Mouse (Mus musculus): Measurements from ENCODE around the gene Fau. TPM values are rescaled to one million over a fixed set of nuclear protein-coding genes. Genes with fewer than 3 reads are reported as not detected.

The Fau gene
- polyA plus RNA-seq, 1 experiment from 2014 or later = 624 TPM

- ATAC-seq (ENCODE audit: low read depth) = peak; percentile 92
- peak within 1 kb of the TSS; percentile 67 for H3K27ac ChIP-seq (replicated peaks)
Observed at GRCm38 (mm10) chr19:6084478-6085248, 27.0 kb downstream of the Fau start, which contains the start of the genes Zfpl1 and Cdca5. Gene Zfpl1, minus strand, starts transcription at chr19:6084956. Gene Cdca5, plus strand, starts transcription at chr19:6084983.

GRCm38 (mm10) chr19:6085417-6085879 is 27.8 kb downstream of the Fau start:
- ATAC-seq (ENCODE audit: low read depth) = peak; percentile 76
- peak overlapping the region; percentile 70 for H3K4me3 ChIP-seq
- H3K4me1 ChIP-seq (replicated peaks) = peaks cover 27% of the 10 kb centered on the region
- no peaks in the 10 kb centered on the region for H3K9me3 ChIP-seq
- no peaks in the 10 kb centered on the region for H3K27me3 ChIP-seq
- peaks cover 33% of the 10 kb centered on the region for H3K36me3 ChIP-seq
- H3K9ac ChIP-seq = peak overlapping the region; percentile 60
- no peak overlapping the region for H3K27ac ChIP-seq (replicated peaks)
- 0% methylated on average over 17 of the region's 17 CpGs for WGBS
- peak overlapping the region; percentile 95 for H3K4me2 ChIP-seq

More at GRCm38 (mm10) chr19:6084478-6085248, 27.0 kb downstream of the Fau start, which contains the start of the genes Zfpl1 and Cdca5:
- Histone ChIP-seq H3K4me2 (peak within 1 kb of the TSS; percentile 95), H3K4me3 (peak within 1 kb of the TSS; percentile 70), H3K4me1 (replicated peaks) (peaks cover 27% of the 10 kb centered on the region), H3K9me3 (no peaks in the 10 kb centered on the region), H3K27me3 (no peaks in the 10 kb centered on the region), H3K36me3 (peaks cover 33% of the 10 kb centered on the region), H3K9ac (peak within 1 kb of the TSS; percentile 85)
- WGBS = under 1% methylated on average over 58 of the region's 58 CpGs

- Histone ChIP-seq H3K9ac (no peak overlapping the region), H3K9me3 (no peaks in the 10 kb centered on the region), H3K4me1 (replicated peaks) (peaks cover 18% of the 10 kb centered on the region), H3K4me2 (no peak overlapping the region), H3K36me3 (peaks cover 14% of the 10 kb centered on the region; the same call in 1 of the 2 replicates), H3K4me3 (no peak overlapping the region), H3K27ac (replicated peaks) (no peak overlapping the region), H3K27me3 (no peaks in the 10 kb centered on the region)
- WGBS = 90% methylated on average over 13 of the region's 13 CpGs
- no peak for ATAC-seq (ENCODE audit: low read depth)
Observed at GRCm38 (mm10) chr19:6088841-6089240, 31.2 kb downstream of the Fau start.

GRCm38 (mm10) chr19:6094119-6094518 is 36.5 kb downstream of the Fau start, which contains the start of gene AC131692.1:
Gene AC131692.1, plus strand, starts transcription at chr19:6094419.
- no peak for ATAC-seq (ENCODE audit: low read depth)
- no peaks in the 10 kb centered on the region for H3K4me1 ChIP-seq (replicated peaks)
- H3K4me2 ChIP-seq = no peak within 1 kb of the TSS
- H3K4me3 ChIP-seq = no peak within 1 kb of the TSS
- WGBS = 89% methylated on average over 7 of the region's 7 CpGs
- no peaks in the 10 kb centered on the region for H3K27me3 ChIP-seq
- H3K36me3 ChIP-seq = peaks cover 14% of the 10 kb centered on the region; the same call in 1 of the 2 replicates
- no peak within 1 kb of the TSS for H3K9ac ChIP-seq
- no peak within 1 kb of the TSS for H3K27ac ChIP-seq (replicated peaks)
- no peaks in the 10 kb centered on the region for H3K9me3 ChIP-seq

GRCm38 (mm10) chr19:6097847-6098246 is 40.2 kb downstream of the Fau start:
- 89% methylated on average over 3 of the region's 3 CpGs for WGBS
- Histone ChIP-seq H3K9me3 (no peaks in the 10 kb centered on the region), H3K4me1 (replicated peaks) (no peaks in the 10 kb centered on the region), H3K27ac (replicated peaks) (no peak overlapping the region), H3K4me2 (no peak overlapping the region), H3K36me3 (no peaks in the 10 kb centered on the region), H3K27me3 (no peaks in the 10 kb centered on the region), H3K4me3 (no peak overlapping the region), H3K9ac (no peak overlapping the region)
- no peak for ATAC-seq (ENCODE audit: low read depth)

GRCm38 (mm10) chr19:6101186-6101585 is 43.5 kb downstream of the Fau start:
- H3K36me3 ChIP-seq = no peaks in the 10 kb centered on the region
- no peak for ATAC-seq (ENCODE audit: low read depth)
- no peaks in the 10 kb centered on the region for H3K9me3 ChIP-seq
- H3K27ac ChIP-seq (replicated peaks) = no peak overlapping the region
- H3K4me3 ChIP-seq = no peak overlapping the region
- WGBS = 45% methylated on average over 6 of the region's 6 CpGs
- H3K27me3 ChIP-seq = no peaks in the 10 kb centered on the region
- no peak overlapping the region for H3K4me2 ChIP-seq
- no peak overlapping the region for H3K9ac ChIP-seq
- no peaks in the 10 kb centered on the region for H3K4me1 ChIP-seq (replicated peaks)

- H3K9ac ChIP-seq = no peak overlapping the region
- 81% methylated on average over 6 of the region's 6 CpGs for WGBS
- no peaks in the 10 kb centered on the region for H3K9me3 ChIP-seq
- no peaks in the 10 kb centered on the region for H3K27me3 ChIP-seq
- no peak for ATAC-seq (ENCODE audit: low read depth)
- no peak overlapping the region for H3K27ac ChIP-seq (replicated peaks)
- H3K4me1 ChIP-seq (replicated peaks) = no peaks in the 10 kb centered on the region
- no peak overlapping the region for H3K4me3 ChIP-seq
- no peak overlapping the region for H3K4me2 ChIP-seq
- no peaks in the 10 kb centered on the region for H3K36me3 ChIP-seq
Observed at GRCm38 (mm10) chr19:6102169-6102853, 44.7 kb downstream of the Fau start.

GRCm38 (mm10) chr19:6104476-6104875 is 46.8 kb downstream of the Fau start:
- Histone ChIP-seq H3K9ac (0 out of 2 replicates have a peak overlapping the region, but pooled peaks have one; percentile 8), H3K4me1 (replicated peaks) (no peaks in the 10 kb centered on the region), H3K4me2 (no peak overlapping the region), H3K27me3 (no peaks in the 10 kb centered on the region), H3K9me3 (no peaks in the 10 kb centered on the region), H3K27ac (replicated peaks) (no peak overlapping the region), H3K36me3 (no peaks in the 10 kb centered on the region), H3K4me3 (no peak overlapping the region)
- ATAC-seq (ENCODE audit: low read depth) = no peak
- 94% methylated on average over 4 of the region's 4 CpGs for WGBS

- ATAC-seq (ENCODE audit: low read depth) = no peak
- H3K4me1 ChIP-seq (replicated peaks) = no peaks in the 10 kb centered on the region
- WGBS = 90% methylated on average over 7 of the region's 7 CpGs
- H3K4me3 ChIP-seq = no peak within 1 kb of the TSS
- H3K9me3 ChIP-seq = no peaks in the 10 kb centered on the region
- no peaks in the 10 kb centered on the region for H3K27me3 ChIP-seq
- H3K4me2 ChIP-seq = no peak within 1 kb of the TSS
- no peaks in the 10 kb centered on the region for H3K36me3 ChIP-seq
- 0 out of 2 replicates have a peak within 1 kb of the TSS, but pooled peaks have one; percentile 8 for H3K9ac ChIP-seq
- H3K27ac ChIP-seq (replicated peaks) = no peak within 1 kb of the TSS
Observed at GRCm38 (mm10) chr19:6105586-6105985, 47.9 kb downstream of the Fau start, which contains the start of gene Naaladl1. Gene Naaladl1, plus strand, starts transcription at chr19:6105782.

Small RNAs within 50 kb of the gene (microRNA-seq; reads per million reads assigned to microRNA genes)
- gene Mir6988 = 1.8 reads per million, percentile 5 among the genes with 10 or more reads in this experiment

Other genes with a start within 250 kb of the Fau start
- 21.1 and 23.3 TPM in 2 replicates for gene Frmd8, start 182.6 kb upstream of the Fau start, polyA plus RNA-seq (2015; fragmentation: Nextera tagmentation; extraction: Ambion mirVana)
- gene Slc25a45, start 180.0 kb upstream of the Fau start, polyA plus RNA-seq (2015; fragmentation: Nextera tagmentation; extraction: Ambion mirVana) = 1.6 and 2.3 TPM in 2 replicates
- gene Tigd3, start 163.7 kb upstream of the Fau start, polyA plus RNA-seq (2015; fragmentation: Nextera tagmentation; extraction: Ambion mirVana) = 11.1 and 11.4 TPM in 2 replicates
- gene Dpf2, start 144.8 kb upstream of the Fau start, polyA plus RNA-seq (2015; fragmentation: Nextera tagmentation; extraction: Ambion mirVana) = 117 and 135 TPM in 2 replicates
- 11.8 and 13.5 TPM in 2 replicates for gene Cdc42ep2, start 133.0 kb upstream of the Fau start, polyA plus RNA-seq (2015; fragmentation: Nextera tagmentation; extraction: Ambion mirVana)
- gene Pola2, start 93.6 kb upstream of the Fau start, polyA plus RNA-seq (2015; fragmentation: Nextera tagmentation; extraction: Ambion mirVana) = 20.8 and 24.8 TPM in 2 replicates
- gene Slc22a20, start 71.7 kb upstream of the Fau start, polyA plus RNA-seq (2015; fragmentation: Nextera tagmentation; extraction: Ambion mirVana) = not detected in 2 replicates
- 6.9 and 7.5 TPM in 2 replicates for gene Capn1, start 41.9 kb upstream of the Fau start, polyA plus RNA-seq (2015; fragmentation: Nextera tagmentation; extraction: Ambion mirVana)
- 36.2 and 37.0 TPM in 2 replicates for gene Syvn1, start 11.3 kb upstream of the Fau start, polyA plus RNA-seq (2015; fragmentation: Nextera tagmentation; extraction: Ambion mirVana)
- 65.5 and 68.2 TPM in 2 replicates for gene Mrpl49, start 59 bp upstream of the Fau start, polyA plus RNA-seq (2015; fragmentation: Nextera tagmentation; extraction: Ambion mirVana)
- 28.1 and 33.7 TPM in 2 replicates for gene Znhit2, start 3.3 kb downstream of the Fau start, polyA plus RNA-seq (2015; fragmentation: Nextera tagmentation; extraction: Ambion mirVana)
- 48.4 and 49.6 TPM in 2 replicates for gene Tm7sf2, start 10.5 kb downstream of the Fau start, polyA plus RNA-seq (2015; fragmentation: Nextera tagmentation; extraction: Ambion mirVana)
- 74.2 and 74.5 TPM in 2 replicates for gene Vps51, start 19.4 kb downstream of the Fau start, polyA plus RNA-seq (2015; fragmentation: Nextera tagmentation; extraction: Ambion mirVana)
- gene Tmem262, start 22.2 kb downstream of the Fau start, polyA plus RNA-seq (2015; fragmentation: Nextera tagmentation; extraction: Ambion mirVana) = not detected in 2 replicates
- 1.7 and 1.9 TPM in 2 replicates for gene Gm28374, start 24.4 kb downstream of the Fau start, polyA plus RNA-seq (2015; fragmentation: Nextera tagmentation; extraction: Ambion mirVana)
- gene Zfpl1, start 27.1 kb downstream of the Fau start, polyA plus RNA-seq (2015; fragmentation: Nextera tagmentation; extraction: Ambion mirVana) = 73.2 and 85.7 TPM in 2 replicates
- gene Cdca5, start 27.1 kb downstream of the Fau start, polyA plus RNA-seq (2015; fragmentation: Nextera tagmentation; extraction: Ambion mirVana) = 6.4 and 7.3 TPM in 2 replicates
- gene AC131692.1, start 36.6 kb downstream of the Fau start, polyA plus RNA-seq (2015; fragmentation: Nextera tagmentation; extraction: Ambion mirVana) = not detected in 2 replicates
- 0.23 and 0.32 TPM in 2 replicates for gene Naaladl1, start 47.9 kb downstream of the Fau start, polyA plus RNA-seq (2015; fragmentation: Nextera tagmentation; extraction: Ambion mirVana)
- gene Sac3d1, start 60.8 kb downstream of the Fau start, polyA plus RNA-seq (2015; fragmentation: Nextera tagmentation; extraction: Ambion mirVana) = 44.7 and 46.9 TPM in 2 replicates
- 51.6 and 56.8 TPM in 2 replicates for gene Snx15, start 70.5 kb downstream of the Fau start, polyA plus RNA-seq (2015; fragmentation: Nextera tagmentation; extraction: Ambion mirVana)
- gene Batf2, start 83.1 kb downstream of the Fau start, polyA plus RNA-seq (2015; fragmentation: Nextera tagmentation; extraction: Ambion mirVana) = not detected in 2 replicates
- 111 and 126 TPM in 2 replicates for gene Arl2, start 83.7 kb downstream of the Fau start, polyA plus RNA-seq (2015; fragmentation: Nextera tagmentation; extraction: Ambion mirVana)
- gene Majin, start 126.5 kb downstream of the Fau start, polyA plus RNA-seq (2015; fragmentation: Nextera tagmentation; extraction: Ambion mirVana) = not detected in 2 replicates
- 0.72 TPM in 1 of 2 replicates, not detected in the other for gene Gpha2, start 168.5 kb downstream of the Fau start, polyA plus RNA-seq (2015; fragmentation: Nextera tagmentation; extraction: Ambion mirVana)
- 103 and 111 TPM in 2 replicates for gene Ppp2r5b, start 178.0 kb downstream of the Fau start, polyA plus RNA-seq (2015; fragmentation: Nextera tagmentation; extraction: Ambion mirVana)
- 11.6 and 11.8 TPM in 2 replicates for gene Atg2a, start 183.8 kb downstream of the Fau start, polyA plus RNA-seq (2015; fragmentation: Nextera tagmentation; extraction: Ambion mirVana)
- 85.5 and 101 TPM in 2 replicates for gene Ehd1, start 218.9 kb downstream of the Fau start, polyA plus RNA-seq (2015; fragmentation: Nextera tagmentation; extraction: Ambion mirVana)
- gene Cdc42bpg, start 248.6 kb downstream of the Fau start, polyA plus RNA-seq (2015; fragmentation: Nextera tagmentation; extraction: Ambion mirVana) = 0.26 and 0.57 TPM in 2 replicates